Mouse (Mus musculus) naive thymus-derived CD4-positive, alpha-beta T cell, adult 2 months (primary cell): ENCODE measurements around the gene Pyroxd1.
"Not testable (repeated sequence)": the region's sequence is repeated elsewhere in the genome, so short reads cannot be mapped to it uniquely, and the experiment has no call there.

Source experiments
- DNase-seq: peaks from one replicate; pipeline ENCODE4 v3.0.0-alpha.2; 2011; ENCODE audit warnings: low read depth

Gene Pyroxd1

GRCm38 (mm10) chr6:142345440-142346038 is at the start of gene Pyroxd1:
TSS of gene Pyroxd1 (plus strand) at chr6:142345654.
- peak; percentile 91 for DNase-seq

- no peak for DNase-seq
Measured at GRCm38 (mm10) chr6:142298098-142298497, 47.4 kb upstream of the Pyroxd1 start, which contains the start of gene Iapp. TSS of gene Iapp (plus strand) at chr6:142298423.

DNA sequence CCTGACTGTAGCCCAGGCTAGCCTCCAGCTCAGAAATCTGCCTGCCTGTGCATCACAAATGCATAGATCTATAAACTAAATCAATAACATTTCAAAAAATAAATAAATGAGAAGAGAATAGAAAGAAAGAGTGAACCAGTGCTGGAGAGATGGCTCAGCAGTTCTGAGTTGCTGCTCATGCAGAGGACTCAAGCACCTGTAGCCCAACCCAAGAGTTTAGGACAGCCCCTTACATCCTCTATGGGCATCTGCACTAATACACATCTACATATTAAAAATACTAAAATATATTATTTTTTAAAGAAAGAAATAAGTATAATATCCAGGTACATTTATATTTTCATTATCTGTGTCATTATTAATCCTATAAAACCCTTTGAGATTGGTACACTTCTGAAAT is 40.4 kb upstream of the Pyroxd1 start:
- DNase-seq = no peak

DNA sequence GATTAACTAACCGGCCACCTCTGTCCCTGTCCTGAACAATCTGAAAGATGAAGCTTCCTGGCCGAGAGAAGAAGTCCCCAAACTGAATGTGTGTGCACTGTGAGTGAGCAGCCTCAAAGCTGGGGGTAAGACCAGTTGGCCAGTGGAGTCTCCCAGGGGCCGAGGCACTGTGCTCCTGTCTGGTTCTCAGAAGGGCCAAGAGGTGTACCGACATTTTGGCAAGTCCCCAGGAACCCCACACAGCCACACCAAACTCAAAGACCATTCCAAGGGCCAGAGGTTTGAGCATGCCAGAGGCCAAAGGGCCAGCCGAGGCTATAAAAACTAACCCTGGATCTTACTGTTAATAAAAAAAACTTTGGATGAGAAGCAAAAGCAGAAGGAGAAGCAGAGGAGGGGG is 31.2 kb upstream of the Pyroxd1 start:
- no peak for DNase-seq

- no peak for DNase-seq
Measured at GRCm38 (mm10) chr6:142317106-142317505, 28.3 kb upstream of the Pyroxd1 start.

DNA sequence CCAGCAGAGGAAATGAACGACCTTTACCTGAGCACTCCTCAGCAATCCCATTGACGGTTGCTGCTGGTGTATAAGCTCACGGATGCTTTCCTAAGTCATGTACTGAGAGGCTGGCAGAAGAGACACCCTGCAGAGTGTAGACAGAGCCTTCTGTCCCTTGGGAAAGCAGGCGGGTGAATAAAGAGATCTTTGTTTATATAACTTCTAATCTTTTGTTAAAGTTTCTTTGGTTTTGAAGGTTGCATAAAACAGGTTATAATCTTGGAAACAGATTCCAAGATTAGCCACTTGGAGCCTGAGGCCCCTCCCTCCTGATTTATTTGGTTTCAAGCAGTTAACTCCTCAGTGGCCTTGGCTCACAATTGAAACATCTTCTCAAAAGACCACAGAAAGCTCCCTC is 22.6 kb upstream of the Pyroxd1 start, which contains the start of gene Slco1a5:
Gene Slco1a5, minus strand, starts transcription at position 101 of the 400 bp plus-strand sequence.
- no peak for DNase-seq

- no peak for DNase-seq
Measured at GRCm38 (mm10) chr6:142326598-142326997, 18.9 kb upstream of the Pyroxd1 start.

GRCm38 (mm10) chr6:142329201-142329600 is 16.3 kb upstream of the Pyroxd1 start:
- no peak for DNase-seq

DNA sequence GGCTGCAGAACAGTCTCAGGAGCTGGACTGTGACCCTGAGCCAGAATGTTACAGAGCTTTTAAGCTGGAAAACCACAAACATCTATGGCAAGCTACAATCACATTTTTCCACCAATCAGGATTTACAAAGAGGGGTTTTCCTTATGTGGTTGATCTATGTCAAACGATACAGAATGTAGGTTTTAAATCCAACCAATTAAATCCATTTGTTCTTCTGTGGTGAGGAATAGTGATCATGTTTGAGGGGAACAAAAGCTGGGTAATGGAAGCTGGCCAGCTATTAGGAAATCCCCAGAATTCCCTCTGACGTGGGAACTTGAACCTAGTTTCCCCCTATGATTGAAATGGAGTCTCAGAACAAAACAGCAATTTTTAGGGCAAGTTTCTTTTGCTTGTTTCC is 6.5 kb upstream of the Pyroxd1 start:
- DNase-seq = no peak

DNA sequence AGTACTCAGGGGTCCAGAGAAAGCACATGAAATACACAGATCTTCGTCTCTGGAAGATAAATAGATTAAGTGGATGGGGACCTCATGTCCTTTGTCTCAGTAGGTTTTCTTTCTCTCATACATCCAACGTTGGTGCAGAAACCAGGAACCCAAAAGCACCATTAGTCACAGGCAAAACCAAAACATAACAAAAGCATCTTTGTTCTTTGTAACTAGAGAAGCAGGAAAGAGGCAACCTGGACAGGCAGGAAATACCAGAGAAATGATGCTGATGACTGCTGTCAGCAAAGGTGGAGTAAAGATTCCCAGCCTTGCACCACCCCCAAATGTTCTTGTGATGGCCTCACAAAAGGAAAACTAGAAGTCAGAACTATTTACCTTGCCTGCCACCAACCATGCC is 5.9 kb upstream of the Pyroxd1 start:
- DNase-seq = no peak

- peak; percentile 73 for DNase-seq
Measured at GRCm38 (mm10) chr6:142343561-142343960, 1.9 kb upstream of the Pyroxd1 start.

GRCm38 (mm10) chr6:142346181-142347110 is 992 bp downstream of the Pyroxd1 start:
- no peak for DNase-seq

- DNase-seq = no peak
Measured at GRCm38 (mm10) chr6:142347431-142348385, 2.3 kb downstream of the Pyroxd1 start.

DNA sequence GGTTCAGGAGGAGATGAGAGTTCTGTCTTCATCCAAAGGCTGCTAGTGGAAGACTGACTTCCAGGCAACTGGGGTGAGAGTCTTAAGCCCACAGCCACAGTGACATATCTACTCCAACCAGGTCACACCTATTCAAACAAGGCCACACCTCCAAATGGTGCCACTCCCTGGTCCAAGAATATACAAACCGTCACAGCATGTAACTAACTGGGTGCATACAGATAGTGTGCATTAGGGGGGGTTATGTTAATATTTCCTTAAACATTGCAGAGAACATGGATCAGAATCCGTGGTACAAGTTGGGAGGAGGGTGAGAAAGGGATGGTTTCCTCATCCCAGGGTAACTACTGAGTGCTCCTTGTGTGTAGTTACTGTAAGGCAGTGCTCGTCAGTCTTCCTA is 6.6 kb downstream of the Pyroxd1 start:
- DNase-seq = not testable (repeated sequence)

GRCm38 (mm10) chr6:142357106-142357505 is 11.7 kb downstream of the Pyroxd1 start:
- DNase-seq = no peak

DNA sequence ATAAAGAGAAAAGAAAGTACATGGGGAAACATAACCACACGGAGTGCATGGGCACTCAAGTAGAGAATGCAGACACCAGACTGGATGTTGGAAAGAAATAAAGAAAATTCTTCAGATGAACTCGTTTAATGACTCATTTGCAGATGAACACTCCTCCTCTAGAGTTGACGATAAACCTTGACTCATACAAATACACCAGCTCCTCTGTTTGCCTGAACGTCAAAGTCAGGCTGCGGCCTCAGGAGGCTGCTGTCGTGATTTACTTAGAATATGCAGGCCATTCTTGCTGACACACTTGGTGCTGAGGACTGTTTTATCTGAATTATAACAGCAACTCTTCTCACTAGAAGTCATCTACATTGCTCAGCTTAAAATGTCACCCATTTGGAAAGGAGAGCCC is 16.6 kb downstream of the Pyroxd1 start:
- DNase-seq = no peak

DNA sequence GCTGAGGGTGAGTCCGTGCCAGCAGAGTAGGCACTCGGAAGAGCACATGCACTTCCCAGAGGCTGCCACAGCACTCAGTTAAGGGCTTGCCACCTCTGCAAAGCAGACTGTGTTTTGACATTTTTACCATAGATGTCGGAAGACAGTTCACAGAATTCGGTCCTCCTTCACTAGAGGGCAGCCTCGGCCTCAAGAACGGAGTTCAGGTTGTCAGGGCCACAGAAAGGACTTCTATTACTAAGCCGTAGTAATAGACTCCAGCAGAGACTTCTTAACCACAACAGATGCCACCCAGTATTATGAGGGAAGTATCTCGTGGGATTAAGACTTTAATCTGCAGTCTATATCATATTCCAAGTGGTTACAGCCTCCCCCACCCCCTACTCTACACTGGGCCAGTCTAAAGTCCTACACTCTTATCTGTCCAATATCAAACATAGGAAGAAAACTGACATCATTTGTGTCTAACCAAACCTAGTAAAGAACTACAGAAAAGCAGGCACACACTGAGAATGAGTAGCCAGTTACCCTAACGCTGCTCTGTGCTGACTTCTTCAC is 17.6 kb downstream of the Pyroxd1 start:
- DNase-seq = no peak

DNA sequence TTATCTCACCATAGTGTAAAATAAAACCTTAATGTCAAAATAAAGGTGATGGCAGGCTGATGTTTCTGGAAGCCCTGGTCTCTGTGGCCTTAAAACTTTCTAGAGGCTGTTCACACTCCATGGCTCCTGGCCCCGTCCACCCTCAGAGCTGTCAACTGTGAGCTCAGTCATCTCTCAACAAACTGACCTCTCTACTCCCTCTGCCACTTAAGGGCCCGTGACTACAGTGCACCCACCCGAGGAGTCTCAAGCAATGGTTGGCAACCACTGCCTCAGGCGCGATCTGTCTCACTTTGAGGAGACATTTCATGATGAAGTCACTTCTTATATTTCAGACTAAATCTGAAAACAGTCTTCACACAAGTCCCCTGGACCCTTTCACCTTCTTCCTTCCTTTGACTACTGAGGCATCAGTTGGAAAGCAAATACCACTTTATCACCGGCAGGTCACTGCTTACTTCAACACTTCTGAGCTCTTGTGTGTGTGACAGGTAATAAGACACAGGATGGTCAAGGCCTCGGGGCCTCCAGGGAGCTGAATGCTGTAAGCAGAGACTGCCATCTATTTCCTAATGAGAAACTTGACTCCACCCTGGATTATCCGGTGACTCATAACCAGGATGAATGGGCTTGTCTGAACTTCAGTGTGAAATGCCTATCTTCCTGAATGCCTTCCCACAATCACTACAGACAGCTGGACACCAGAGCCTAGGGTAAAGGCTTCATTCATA is 20.5 kb downstream of the Pyroxd1 start:
- DNase-seq = no peak

DNA sequence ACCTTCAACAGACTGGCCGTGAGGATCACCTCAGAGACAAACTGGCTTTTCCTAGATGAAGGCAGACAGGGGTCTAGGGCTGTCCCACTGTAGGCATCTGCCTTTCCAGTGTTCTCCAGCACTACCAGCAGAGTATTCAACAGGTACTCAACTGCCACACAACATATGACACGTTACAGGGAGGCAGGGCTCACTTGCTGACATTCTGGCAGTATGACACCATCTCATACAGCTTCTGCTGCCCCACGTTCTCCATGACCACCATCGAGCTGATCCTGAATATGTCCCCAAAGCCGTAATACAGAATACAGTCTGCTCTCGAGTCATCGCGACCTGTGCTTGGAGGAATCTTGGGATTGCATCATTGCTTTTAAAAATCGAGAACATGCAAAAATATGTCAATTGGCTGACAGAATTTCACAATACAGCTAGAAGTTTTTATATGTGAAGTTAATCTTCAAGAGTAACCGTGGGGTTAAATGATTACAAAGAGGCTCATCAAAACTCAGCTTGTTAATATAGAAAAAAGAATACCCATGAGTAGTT is 21.1 kb downstream of the Pyroxd1 start:
- DNase-seq = no peak

GRCm38 (mm10) chr6:142367565-142367964 is 22.1 kb downstream of the Pyroxd1 start:
- no peak for DNase-seq

DNA sequence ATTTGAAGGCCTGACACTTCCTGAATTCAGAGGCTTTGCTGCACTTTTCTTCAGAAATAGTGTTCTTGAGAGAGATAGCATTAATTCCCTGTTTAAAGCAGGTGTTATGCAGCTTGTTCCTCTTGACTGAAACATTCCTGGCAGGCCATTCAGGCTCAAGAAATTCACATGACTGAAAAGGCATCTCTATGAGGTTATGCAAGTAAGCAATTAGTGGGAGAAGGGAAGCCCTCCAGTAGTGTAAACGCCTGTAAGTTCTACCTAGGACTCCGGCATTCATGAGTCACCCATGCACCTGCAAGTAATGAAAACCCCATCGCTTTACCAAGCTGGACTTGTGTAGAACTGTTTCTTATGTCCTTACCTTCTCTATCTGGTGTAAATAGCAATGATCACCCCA is 24.1 kb downstream of the Pyroxd1 start:
- no peak for DNase-seq
